Mouse (Mus musculus) retina, postnatal 7 days (tissue): ENCODE measurements at regions not wholly inside any gene's neighbourhood (a gene's known extent, or its start where the extent isn't known, plus 50 kb on each side); places are given as distances from the start of the nearest gene placed in this dataset.

ENCODE experiments used
- DNase-seq: peaks from one replicate; pipeline ENCODE4 v3.0.0-alpha.2; 2012; ENCODE audit warnings: low read depth, low spot score

DNA sequence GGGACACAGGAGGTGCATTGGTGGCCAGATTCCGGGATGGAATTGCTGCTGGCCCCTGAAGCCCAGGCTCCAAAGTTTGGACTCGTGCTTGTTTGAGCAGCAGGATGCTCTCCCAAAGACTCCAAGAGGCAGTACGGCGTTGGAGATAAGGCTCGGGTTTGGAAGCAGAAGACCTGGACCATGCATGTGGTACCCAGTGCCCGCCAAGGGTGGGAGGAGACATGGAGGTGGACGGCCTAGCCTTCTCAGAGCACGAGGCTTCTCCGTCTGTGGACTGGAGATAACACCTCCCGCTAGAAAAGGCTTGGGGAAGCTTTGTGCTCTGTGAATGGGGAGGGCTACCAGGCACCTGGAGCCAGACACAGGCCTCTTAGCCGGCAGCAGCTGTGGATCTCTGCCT is 271.7 kb downstream of the Rps6kc1 start:
- no peak for DNase-seq

- no peak for DNase-seq
Measured at GRCm38 (mm10) chr1:190634935-190635334, 276.6 kb downstream of the Rps6kc1 start.

DNA sequence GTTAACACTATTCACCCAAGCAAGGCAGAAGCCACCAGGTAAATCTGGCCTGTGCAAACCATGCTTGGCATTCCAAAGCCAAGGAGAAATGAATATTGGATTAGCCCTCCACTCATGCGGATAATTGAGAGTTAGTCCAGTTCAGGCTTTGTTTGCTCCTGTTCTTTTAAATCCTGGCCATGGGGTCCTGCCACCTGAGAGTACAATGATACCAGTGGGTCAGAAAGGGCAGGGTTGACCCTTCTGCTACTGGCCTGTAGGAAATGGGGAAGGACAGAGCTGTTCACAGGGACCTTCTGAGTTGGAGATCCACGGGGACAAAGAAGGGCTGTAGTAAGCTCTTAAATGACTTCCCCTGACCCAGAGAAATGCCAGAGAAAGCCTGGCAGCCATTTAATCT is 279.9 kb downstream of the Rps6kc1 start:
- DNase-seq: no peak

GRCm38 (mm10) chr1:190630193-190630592 is 281.4 kb downstream of the Rps6kc1 start:
- DNase-seq: no peak

GRCm38 (mm10) chr1:190623916-190624315 is 287.7 kb downstream of the Rps6kc1 start:
- no peak for DNase-seq

DNA sequence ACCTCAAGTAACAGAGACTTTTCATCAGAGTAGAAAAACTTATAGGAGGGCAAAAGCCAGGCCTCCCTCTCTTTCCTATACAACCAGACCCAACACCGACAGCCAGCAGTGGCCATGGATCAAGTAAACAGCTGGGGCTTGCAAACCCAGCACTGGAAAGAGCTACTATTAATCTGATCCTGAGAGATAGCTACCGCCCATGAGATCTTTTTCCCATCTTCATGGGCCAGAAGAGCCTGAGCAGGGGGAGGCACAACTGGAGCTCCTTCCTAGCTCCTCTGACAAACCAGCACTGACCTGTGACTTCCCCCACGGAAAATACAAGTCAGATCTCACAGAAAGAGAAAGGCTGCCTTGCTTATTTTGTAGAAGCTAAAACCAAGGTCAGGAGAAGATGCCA is 311.1 kb downstream of the Rps6kc1 start:
- DNase-seq: no peak

GRCm38 (mm10) chr1:190599622-190600021 is 311.9 kb downstream of the Rps6kc1 start:
- no peak for DNase-seq

GRCm38 (mm10) chr1:190596209-190596608 is 315.4 kb downstream of the Rps6kc1 start:
- no peak for DNase-seq

DNA sequence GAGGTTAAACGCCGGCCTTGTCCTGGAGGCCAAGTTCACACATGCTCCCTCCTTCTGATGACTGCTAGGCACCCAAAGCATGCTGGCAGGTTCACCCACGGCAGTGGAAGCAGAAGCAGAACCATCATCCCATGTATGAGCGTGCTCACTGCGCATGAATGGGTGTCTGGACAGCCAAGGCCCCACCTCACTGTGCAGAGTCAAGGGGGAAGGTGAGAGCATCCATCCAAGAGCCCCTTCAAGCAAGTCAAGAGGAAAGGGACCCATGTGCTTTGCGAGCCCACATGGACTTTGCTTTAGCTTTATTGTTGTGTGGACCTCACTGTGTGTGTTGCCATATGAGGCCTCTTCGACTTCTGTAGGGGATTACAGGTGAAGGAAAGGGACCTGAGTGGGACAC is 319.9 kb downstream of the Rps6kc1 start:
- DNase-seq: no peak

- no peak for DNase-seq
Measured at GRCm38 (mm10) chr1:190589586-190589985, 322.0 kb downstream of the Rps6kc1 start.

- DNase-seq: no peak
Measured at GRCm38 (mm10) chr1:190583272-190583671, 328.3 kb downstream of the Rps6kc1 start.

- DNase-seq: no peak
Measured at GRCm38 (mm10) chr1:190580653-190581052, 330.9 kb downstream of the Rps6kc1 start.

GRCm38 (mm10) chr1:190570981-190571380 is 340.6 kb downstream of the Rps6kc1 start:
- no peak for DNase-seq

DNA sequence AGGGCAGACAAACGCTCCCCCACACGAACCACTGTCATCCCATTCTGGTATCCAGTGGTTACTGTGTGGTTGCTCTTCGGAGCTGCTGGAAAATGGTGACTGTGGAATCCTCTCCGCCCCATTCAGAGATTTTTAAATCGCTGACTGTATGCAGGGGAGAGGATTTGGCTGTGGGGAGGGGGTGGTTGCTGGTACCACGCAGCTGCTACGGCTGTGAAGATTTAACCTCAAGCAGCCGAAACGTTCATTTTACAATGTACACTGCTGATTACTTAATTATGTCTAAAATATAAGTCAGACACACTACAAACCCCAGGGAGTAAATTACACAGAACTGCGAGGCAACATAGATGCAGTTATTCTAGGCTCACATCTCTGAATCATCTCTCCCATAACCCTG is 341.0 kb downstream of the Rps6kc1 start:
- DNase-seq: no peak

GRCm38 (mm10) chr1:190566744-190567143 is 344.8 kb downstream of the Rps6kc1 start:
- no peak for DNase-seq

DNA sequence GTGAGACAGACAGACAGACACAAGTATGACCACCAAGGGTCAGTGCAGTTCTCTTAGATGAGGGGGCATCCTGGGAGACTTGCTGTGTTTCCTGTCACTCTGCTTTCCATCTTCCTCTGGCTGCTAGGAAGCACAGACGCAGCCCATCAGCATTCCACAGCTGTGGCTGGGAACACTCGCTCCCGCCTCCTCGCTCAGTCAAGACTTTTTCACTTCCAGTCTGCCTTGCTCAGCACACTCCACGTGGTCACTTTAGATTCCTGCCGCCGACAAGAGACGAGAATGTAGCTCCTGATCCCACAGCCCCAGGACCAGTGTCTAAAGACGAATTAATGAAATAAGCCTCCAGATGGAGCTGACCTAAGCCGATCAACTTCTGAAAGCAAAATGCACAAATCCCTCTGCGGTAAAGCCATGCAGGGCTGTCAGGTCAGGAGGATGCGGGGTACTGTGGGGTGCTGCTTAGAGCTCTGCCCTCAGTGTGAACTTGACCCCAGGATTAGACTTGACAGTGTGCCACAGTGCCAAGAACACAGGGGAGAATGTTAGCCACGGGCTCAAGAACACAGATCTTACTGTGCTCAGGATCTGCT is 348.6 kb downstream of the Rps6kc1 start:
- peak; percentile 89 for DNase-seq

GRCm38 (mm10) chr1:190560086-190560485 is 351.5 kb downstream of the Rps6kc1 start:
- DNase-seq: no peak

DNA sequence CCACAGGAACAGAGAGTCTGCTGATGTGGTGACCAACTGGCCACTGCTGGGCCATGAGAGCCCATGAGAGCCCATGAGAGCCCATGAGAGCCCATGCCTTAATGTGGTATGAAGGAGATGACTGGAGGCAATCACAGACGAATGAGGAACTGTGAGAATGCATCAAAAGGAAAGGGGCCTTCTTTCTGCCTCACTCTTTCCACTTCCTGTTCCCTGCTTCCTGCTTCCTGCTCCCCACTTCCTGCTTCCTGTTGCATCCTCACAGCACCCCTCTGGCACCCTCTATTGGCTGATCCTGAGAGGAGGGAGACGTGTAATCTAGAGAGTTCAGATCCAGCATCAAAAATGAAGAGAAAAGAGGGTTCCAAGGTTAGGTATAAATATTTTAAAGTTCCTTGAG is 369.7 kb downstream of the Rps6kc1 start:
- no peak for DNase-seq

DNA sequence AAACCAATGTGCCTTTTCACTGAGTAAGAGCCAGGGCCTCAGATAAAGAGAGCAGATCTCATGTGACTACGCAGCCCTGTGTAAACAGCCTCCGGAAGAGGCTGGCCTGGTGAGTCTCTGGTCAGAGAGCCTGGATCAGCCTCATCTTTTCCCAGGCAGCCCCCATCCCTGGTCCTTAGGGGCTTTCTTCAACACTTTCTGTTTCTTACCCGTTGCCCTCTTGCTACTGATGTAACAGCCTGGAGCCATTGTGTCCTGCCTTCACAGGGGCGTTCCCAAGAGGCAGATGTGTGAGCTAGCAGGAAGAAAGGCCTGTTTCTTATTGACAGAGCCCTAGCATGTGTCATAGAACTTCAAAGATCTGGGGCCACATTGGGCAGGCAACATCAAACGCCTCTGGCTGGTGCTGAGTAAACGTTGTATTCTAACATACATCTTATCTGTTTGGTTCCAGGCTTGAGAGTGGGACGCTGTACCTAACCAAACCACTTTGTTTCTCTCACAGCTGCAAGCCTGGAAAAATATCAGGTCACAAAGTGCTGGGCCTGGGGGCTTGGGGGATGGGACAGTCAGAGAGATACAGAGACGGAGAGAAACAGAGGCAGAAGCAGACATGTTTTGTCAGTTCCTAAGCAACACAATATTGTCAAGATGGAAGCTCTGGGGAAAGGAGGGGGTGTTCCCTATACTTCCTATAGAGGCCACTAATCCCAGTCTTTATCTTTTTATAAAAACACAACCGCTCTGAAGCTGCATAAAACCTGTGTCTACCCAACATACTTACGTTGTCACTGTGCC is 362.6 kb upstream of the Prox1 start:
- DNase-seq: no peak

GRCm38 (mm10) chr1:190531224-190531623 is 360.7 kb upstream of the Prox1 start:
- DNase-seq: no peak

DNA sequence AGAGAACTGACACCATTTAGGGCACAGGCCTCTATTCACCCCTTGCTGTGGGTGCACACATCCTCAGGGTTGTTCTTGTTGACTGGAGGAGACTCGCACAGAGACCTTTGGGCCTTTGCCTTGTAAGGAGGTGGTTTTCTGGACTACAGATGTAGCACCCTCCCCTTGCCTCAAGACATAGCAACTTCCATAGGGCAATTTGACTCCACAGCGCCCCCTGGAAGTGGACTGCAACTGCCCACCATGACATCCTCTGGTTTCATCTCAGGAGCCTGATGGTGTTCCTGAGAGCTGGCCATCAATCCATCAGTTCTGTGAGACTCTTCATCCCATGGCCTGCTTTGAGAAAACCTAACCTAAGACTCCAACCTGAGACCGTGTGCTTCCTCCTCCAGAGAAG is 359.6 kb upstream of the Prox1 start:
- no peak for DNase-seq

- DNase-seq: no peak
Measured at GRCm38 (mm10) chr1:190527545-190528137, 357.1 kb upstream of the Prox1 start.

DNA sequence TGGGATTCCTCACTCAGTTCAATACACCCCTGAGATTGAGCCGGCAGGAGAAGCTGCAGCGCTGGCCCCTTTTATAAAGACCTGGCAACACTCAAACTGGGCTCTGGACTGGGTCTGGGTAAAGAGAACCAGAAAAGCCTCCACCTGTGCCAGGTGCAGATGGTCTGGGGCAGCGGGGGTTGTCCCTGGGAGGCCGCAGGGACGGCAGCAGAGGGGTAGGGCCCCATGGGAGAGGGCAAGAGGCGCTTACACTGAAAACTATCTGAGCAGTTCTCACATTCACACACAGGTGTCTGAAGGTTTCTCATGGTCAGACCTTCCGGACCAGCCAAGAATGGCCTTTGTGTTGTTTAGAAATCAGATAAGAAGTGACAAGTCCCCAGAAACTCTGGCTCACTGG is 356.1 kb upstream of the Prox1 start:
- DNase-seq: no peak
